Mouse (Mus musculus) CH12.LX (cell line): Measurements from ENCODE around the gene Gm45713. TPM values are rescaled to one million over a fixed set of nuclear protein-coding genes. Genes with fewer than 3 reads are reported as not detected.

Experiments used
- DNase-seq: peaks from one replicate; pipeline ENCODE4 v3.0.0-alpha.2; 2013; ENCODE audit errors: extremely low read depth
- H3K27ac ChIP-seq: 2 replicates; pipeline ENCODE4 v1.5.1; 2012; ENCODE audit warnings: low read depth, mild to moderate bottlenecking, control low read depth, moderate library complexity; ENCODE audit not compliant: insufficient read depth
- H3K27me3 ChIP-seq: replicated peaks from 2 replicates; pipeline ENCODE3; 2012; ENCODE audit warnings: inconsistent platforms
- H3K36me3 ChIP-seq, 2 experiments: replicated peaks in 1 of 2; 2 replicates each; pipeline versions ENCODE3 to v1.6.1; 2012; ENCODE audit warnings: inconsistent platforms in 1 of 2, low read length in 1 of 2, mild to moderate bottlenecking in 1 of 2, mixed read lengths in 1 of 2, moderate library complexity in 1 of 2; ENCODE audit not compliant: control insufficient read depth in 1 of 2, insufficient read depth in 1 of 2
- H3K4me1 ChIP-seq, 2 experiments: 2 replicates each; pipeline ENCODE4 v1.6.1; 2012; ENCODE audit warnings: inconsistent platforms in 1 of 2, moderate library complexity in 1 of 2; ENCODE audit not compliant: insufficient read depth in 2 of 2, control insufficient read depth in 1 of 2
- H3K4me2 ChIP-seq: 2 replicates; pipeline ENCODE4 v1.6.1; 2012; ENCODE audit warnings: low read depth, mild to moderate bottlenecking, control low read depth; ENCODE audit not compliant: poor library complexity, insufficient read depth, severe bottlenecking
- H3K4me3 ChIP-seq, 3 experiments: fragments of 150-350 bp in 1 of 3; sonication (generic) in 1 of 3; replicated peaks in 1 of 3; 2 replicates each; pipeline versions ENCODE3 to v1.5.1; 2011 to 2012; ENCODE audit warnings: low read depth in 2 of 3, low read length in 2 of 3, mild to moderate bottlenecking in 2 of 3, moderate library complexity in 2 of 3, control low read depth in 1 of 3, improper control_type of control experiment in 1 of 3, inconsistent platforms in 1 of 3, mixed read lengths in 1 of 3; ENCODE audit not compliant: poor library complexity in 1 of 3
- H3K79me2 ChIP-seq: replicated peaks from 2 replicates; pipeline ENCODE4 v1.6.1; 2012; ENCODE audit warnings: mild to moderate bottlenecking, moderate library complexity; ENCODE audit not compliant: control insufficient read depth, poor library complexity, insufficient read depth, severe bottlenecking; ENCODE audit errors: extremely low read depth
- H3K9ac ChIP-seq: 2 replicates; pipeline ENCODE4 v1.6.1; 2012; ENCODE audit warnings: low read depth, mild to moderate bottlenecking, control low read depth, moderate library complexity; ENCODE audit not compliant: insufficient read depth
- H3K9me3 ChIP-seq: replicated peaks from 2 replicates; pipeline ENCODE3; 2012; ENCODE audit warnings: low read length, inconsistent platforms, mixed read lengths
- BHLHE40 ChIP-seq: IDR thresholded peaks from 2 replicates; pipeline ENCODE4 v1.6.1; 2011; ENCODE audit warnings: mild to moderate bottlenecking, low read depth, low read length, improper control_type of control experiment
- CHD2 ChIP-seq: IDR thresholded peaks from 2 replicates; pipeline ENCODE4 v1.6.1; 2011; ENCODE audit warnings: low read length, improper control_type of control experiment
- CTCF ChIP-seq, 2 experiments: IDR thresholded peaks in 1 of 2; conservative IDR thresholded peaks in 1 of 2; 2 replicates each; pipeline ENCODE4 v1.5.1; 2011 to 2012; ENCODE audit warnings: low read depth in 2 of 2, low read length in 2 of 2, improper control_type of control experiment in 1 of 2, inconsistent platforms in 1 of 2, mild to moderate bottlenecking in 1 of 2, moderate library complexity in 1 of 2
- ETS1 ChIP-seq: conservative IDR thresholded peaks from 2 replicates; pipeline ENCODE4 v1.6.1; 2012; ENCODE audit warnings: low read depth, mild to moderate bottlenecking, inconsistent platforms, low read length, improper control_type of control experiment, moderate library complexity
- GABPA ChIP-seq: IDR thresholded peaks from 2 replicates; pipeline ENCODE4 v1.6.1; 2012; ENCODE audit warnings: low read depth, low read length, improper control_type of control experiment, inconsistent platforms; ENCODE audit not compliant: insufficient replicate concordance
- JUND ChIP-seq: conservative IDR thresholded peaks from 2 replicates; pipeline ENCODE4 v1.6.1; 2011; ENCODE audit warnings: low read depth, low read length, improper control_type of control experiment
- KAT2A ChIP-seq: IDR thresholded peaks from 2 replicates; pipeline ENCODE4 v1.6.1; 2012; ENCODE audit warnings: low read length, improper control_type of control experiment, inconsistent platforms; ENCODE audit not compliant: insufficient replicate concordance
- MAFK ChIP-seq: IDR thresholded peaks from 2 replicates; pipeline ENCODE4 v1.6.1; 2011; ENCODE audit warnings: low read length, improper control_type of control experiment; ENCODE audit not compliant: insufficient replicate concordance
- MAX ChIP-seq: IDR thresholded peaks from 2 replicates; pipeline ENCODE4 v1.6.1; 2011; ENCODE audit warnings: low read length, improper control_type of control experiment
- MAZ ChIP-seq: IDR thresholded peaks from 2 replicates; pipeline ENCODE4 v1.6.1; 2012; ENCODE audit warnings: low read depth, mild to moderate bottlenecking, inconsistent platforms, low read length, improper control_type of control experiment, moderate library complexity
- MEF2A ChIP-seq: IDR thresholded peaks from 2 replicates; pipeline ENCODE4 v1.6.1; 2014; ENCODE audit warnings: low read depth, mild to moderate bottlenecking, inconsistent platforms, low read length, improper control_type of control experiment, borderline replicate concordance
- MYC ChIP-seq: IDR thresholded peaks from 2 replicates; pipeline ENCODE4 v1.6.1; 2011; ENCODE audit warnings: low read depth, mild to moderate bottlenecking, improper control_type of control experiment, low read length
- NRF1 ChIP-seq: IDR thresholded peaks from 2 replicates; pipeline ENCODE4 v1.6.1; 2014; ENCODE audit warnings: low read depth, mild to moderate bottlenecking, inconsistent platforms, low read length, improper control_type of control experiment, moderate library complexity
- PAX5 ChIP-seq: IDR thresholded peaks from 2 replicates; pipeline ENCODE4 v1.6.1; 2012; ENCODE audit warnings: low read length, inconsistent platforms, mixed read lengths
- POLR2AphosphoS2 ChIP-seq: IDR thresholded peaks from 2 replicates; pipeline ENCODE4 v1.6.1; 2011; ENCODE audit warnings: low read depth, low read length, improper control_type of control experiment
- RCOR1 ChIP-seq: conservative IDR thresholded peaks from 2 replicates; pipeline ENCODE4 v1.6.1; 2012; ENCODE audit warnings: low read depth, mild to moderate bottlenecking, inconsistent platforms, low read length, improper control_type of control experiment
- TCF12 ChIP-seq: IDR thresholded peaks from 2 replicates; pipeline ENCODE4 v1.6.1; 2014; ENCODE audit warnings: low read depth, mild to moderate bottlenecking, inconsistent platforms, low read length, improper control_type of control experiment
- USF1 ChIP-seq: IDR thresholded peaks from 2 replicates; pipeline ENCODE4 v1.6.1; 2014; ENCODE audit warnings: low read depth, mild to moderate bottlenecking, inconsistent platforms, low read length, improper control_type of control experiment
- USF2 ChIP-seq: conservative IDR thresholded peaks from 2 replicates; pipeline ENCODE4 v1.6.1; 2011; ENCODE audit warnings: low read depth, low read length, improper control_type of control experiment
- ZC3H11A ChIP-seq: IDR thresholded peaks from 2 replicates; pipeline ENCODE4 v1.6.1; 2012; ENCODE audit warnings: low read depth, mild to moderate bottlenecking, inconsistent platforms, low read length, improper control_type of control experiment
- ZKSCAN1 ChIP-seq: IDR thresholded peaks from 2 replicates; pipeline ENCODE4 v1.6.1; 2012; ENCODE audit warnings: low read depth, inconsistent platforms, low read length, improper control_type of control experiment, borderline replicate concordance
- ZMIZ1 ChIP-seq: IDR thresholded peaks from 2 replicates; pipeline ENCODE4 v1.6.1; 2012; ENCODE audit warnings: low read depth, mild to moderate bottlenecking, inconsistent platforms, low read length, improper control_type of control experiment
- ZNF384 ChIP-seq: IDR thresholded peaks from 2 replicates; pipeline ENCODE4 v1.6.1; 2012; ENCODE audit warnings: low read depth, low read length, improper control_type of control experiment, inconsistent platforms
- dilution Hi-C: fragments of 300-500 bp; cut with MboI; formaldehyde crosslinking; loops from 2 replicates; pipeline ENCODE4 v1.14.3; 2020; ENCODE audit warnings: low sequenced_read_pairs; ENCODE audit not compliant: extremely low pct_unique_long_range_greater_than_20kb, extremely low pct_ligation_motif_present
- in situ Hi-C: fragments of 300-500 bp; cut with MboI; formaldehyde crosslinking; loops from 3 replicates; pipeline ENCODE4 v1.14.3; 2019; ENCODE audit warnings: low sequenced_read_pairs, low pct_ligation_motif_present, low pct_unique_long_range_greater_than_20kb, mixed read lengths
- polyA plus RNA-seq: library from polyadenylated mRNA; unstranded; fragments of >175 nt; gene quantifications from 2 replicates; pipeline ENCODE4 v1.2.1, GENCODE M21; 2012; ENCODE audit warnings: low read depth; ENCODE audit not compliant: insufficient read length
- total RNA-seq, 2 experiments: library from RNA; depleted of rRNA; stranded (reverse); fragments of 300-350 nt in 1 of 2; fragments of >200 nt in 1 of 2; gene quantifications; 2 replicates each; pipeline ENCODE4 v1.2.3; 2012 to 2014

Gm45713 gene
- total and polyA plus RNA-seq, 3 experiments = 2.2 TPM; not detected in 2

GRCm38 (mm10) chr7:45102940-45103585 is 33.0 kb downstream of the Gm45713 start:
- Histone ChIP-seq H3K9ac (no peak overlapping the region), H3K9me3 (no peaks in the 10 kb centered on the region), H3K4me2 (no peak overlapping the region), H3K4me1 (peaks cover 0 to 6% of the 10 kb centered on the region in 2 experiments; a peak in 2 of 4 replicates), H3K79me2 (no peaks in the 10 kb centered on the region), H3K36me3 (no peaks in the 10 kb centered on the region), H3K4me3 (no peak overlapping the region), H3K27ac (no peak overlapping the region), H3K27me3 (no peaks in the 10 kb centered on the region)
- in situ Hi-C loops (no loop called here), dilution Hi-C loops (no loop called here)
- no peak for TF ChIP-seq MYC
- TF ChIP-seq MAZ = no peak
- no peak for TF ChIP-seq KAT2A
- TF ChIP-seq PAX5 = no peak
- no peak for TF ChIP-seq GABPA
- TF ChIP-seq USF2 = no peak
- TF ChIP-seq ZMIZ1 = no peak
- TF ChIP-seq ETS1 = no peak
- DNase-seq = no peak

- no peak overlapping the region for H3K9ac ChIP-seq
- no peak overlapping the region for H3K27ac ChIP-seq
- DNase-seq = no peak
- dilution Hi-C loops (no loop called here), in situ Hi-C loops (no loop called here)
- no peak overlapping the region for H3K4me2 ChIP-seq
- no peak overlapping the region for H3K4me3 ChIP-seq
- H3K79me2 ChIP-seq = no peaks in the 10 kb centered on the region
- peaks cover 0 to 10% of the 10 kb centered on the region in 2 experiments; a peak in 2 of 4 replicates for H3K4me1 ChIP-seq
- no peaks in the 10 kb centered on the region for H3K36me3 ChIP-seq
- no peaks in the 10 kb centered on the region for H3K27me3 ChIP-seq
- H3K9me3 ChIP-seq = no peaks in the 10 kb centered on the region
- TF ChIP-seq MAZ (no peak), CTCF (conservative IDR thresholded peaks at IDR 0.05 in 1 of 2, IDR thresholded peaks at IDR 0.05 in 1 of 2; ENCODE audit: low read depth in 2 of 2, low read length in 2 of 2) (no peak), ZNF384 (no peak), USF1 (no peak), MAFK (no peak), MAX (no peak), GABPA (no peak), MYC (no peak), NRF1 (no peak), JUND (no peak), POLR2AphosphoS2 (no peak), ZC3H11A (no peak), ETS1 (no peak), RCOR1 (no peak), CHD2 (no peak), TCF12 (no peak), BHLHE40 (no peak), MEF2A (no peak), ZKSCAN1 (no peak)
Measured at GRCm38 (mm10) chr7:45102441-45102840, 33.6 kb downstream of the Gm45713 start.
